Mouse (Mus musculus) stomach, postnatal 0 days (tissue): ENCODE measurements around the gene Cnga4. TPM values are rescaled to one million over a fixed set of nuclear protein-coding genes. Genes with fewer than 3 reads are reported as not detected.

Experiments used
- ATAC-seq: fragments of 200-750 bp; cut with Nextera tagmentation; 2 replicates; pipeline ENCODE4 v1.8.0; 2017; ENCODE audit not compliant: low FRiP score, low TSS enrichment
- DNase-seq: peaks from one replicate; pipeline ENCODE4 v3.0.0-alpha.2; 2016; ENCODE audit warnings: low spot score
- H3K27ac ChIP-seq: fragments of 300-500 bp; sonication (generic); replicated peaks from 2 replicates; pipeline ENCODE4 v1.5.1; 2014; ENCODE audit warnings: mild to moderate bottlenecking, control low read depth
- H3K27me3 ChIP-seq: fragments of 300-500 bp; sonication (generic); 2 replicates; pipeline ENCODE4 v1.6.1; 2014; ENCODE audit warnings: low read length; ENCODE audit not compliant: control insufficient read depth, insufficient read depth
- H3K36me3 ChIP-seq: fragments of 300-500 bp; sonication (generic); 2 replicates; pipeline ENCODE4 v1.6.1; 2014; ENCODE audit warnings: low read length, mixed read lengths; ENCODE audit not compliant: control insufficient read depth, insufficient read depth
- H3K4me1 ChIP-seq: fragments of 300-500 bp; sonication (generic); replicated peaks from 2 replicates; pipeline ENCODE4 v1.6.1; 2014; ENCODE audit warnings: antibody characterized with exemption; ENCODE audit not compliant: control insufficient read depth, insufficient read depth
- H3K4me2 ChIP-seq: fragments of 300-500 bp; sonication (generic); replicated peaks from 2 replicates; pipeline ENCODE4 v1.6.1; 2014; ENCODE audit warnings: low read depth, mild to moderate bottlenecking, control low read depth, moderate library complexity
- H3K4me3 ChIP-seq: fragments of 300-500 bp; sonication (generic); 2 replicates; pipeline ENCODE4 v1.5.1; 2014; ENCODE audit warnings: low read depth, low read length, control low read depth
- H3K9ac ChIP-seq: fragments of 300-500 bp; sonication (generic); 2 replicates; pipeline ENCODE4 v1.6.1; 2014; ENCODE audit warnings: mild to moderate bottlenecking, low read length, control low read depth, mixed read lengths
- H3K9me3 ChIP-seq: fragments of 300-500 bp; sonication (generic); 2 replicates; pipeline ENCODE4 v1.6.1; 2016; ENCODE audit warnings: low read length; ENCODE audit not compliant: control insufficient read depth
- CTCF ChIP-seq: IDR thresholded peaks from 2 replicates; pipeline ENCODE4 v1.5.1; 2016; ENCODE audit warnings: antibody characterized with exemption, low read depth, mild to moderate bottlenecking, moderate library complexity
- EP300 ChIP-seq: optimal IDR thresholded peaks from 2 replicates; pipeline ENCODE3; 2016; ENCODE audit warnings: antibody characterized with exemption
- WGBS: fragments of 180-500 bp; shearing (Covaris S2); extraction: QIAGEN DNeasy Blood & Tissue Kit; methylation state at CpG from one replicate; pipeline ENCODE4 v1.1.7; 2014; 5-methylcytosine and 5-hydroxymethylcytosine counted together
- polyA plus RNA-seq: library from polyadenylated mRNA; unstranded; fragments of >200 nt; fragmentation: Nextera tagmentation; extraction: Ambion mirVana; gene quantifications from 2 replicates; pipeline ENCODE4 v1.2.1, GENCODE M21; 2015

Cnga4 gene
- polyA plus RNA-seq, 1 experiment from 2014 or later, result not detected

GRCm38 (mm10) chr7:105390236-105390635 lies 14.1 kb upstream of the Cnga4 start:
- no peaks in the 10 kb centered on the region for H3K9me3 ChIP-seq
- H3K4me3 ChIP-seq, result no peak overlapping the region
- H3K4me1 ChIP-seq, result no peaks in the 10 kb centered on the region
- H3K9ac ChIP-seq, result no peak overlapping the region
- no peak overlapping the region for H3K27ac ChIP-seq
- TF ChIP-seq CTCF, result no peak
- no peak for TF ChIP-seq EP300
- ATAC-seq (no peak), DNase-seq (no peak)
- no peaks in the 10 kb centered on the region for H3K27me3 ChIP-seq
- H3K36me3 ChIP-seq, result peaks cover 18% of the 10 kb centered on the region; the same call in 1 of the 2 replicates
- 84% methylated on average over 2 of the region's 2 CpGs for WGBS
- H3K4me2 ChIP-seq, result no peak overlapping the region

GRCm38 (mm10) chr7:105394606-105395005 lies 9.8 kb upstream of the Cnga4 start:
- no peak for DNase-seq
- no peak overlapping the region for H3K4me2 ChIP-seq
- H3K4me3 ChIP-seq, result no peak overlapping the region
- H3K27me3 ChIP-seq, result no peaks in the 10 kb centered on the region
- H3K27ac ChIP-seq, result no peak overlapping the region
- H3K9ac ChIP-seq, result no peak overlapping the region
- no peaks in the 10 kb centered on the region; the same call in 1 of the 2 replicates for H3K36me3 ChIP-seq
- no peaks in the 10 kb centered on the region for H3K9me3 ChIP-seq
- no peaks in the 10 kb centered on the region for H3K4me1 ChIP-seq
- no peak for TF ChIP-seq CTCF
- TF ChIP-seq EP300, result no peak
- 42% methylated on average over 1 of the region's 1 CpGs for WGBS
- no peak for ATAC-seq

- ATAC-seq (no peak), DNase-seq (no peak)
- Histone ChIP-seq H3K27me3 (no peaks in the 10 kb centered on the region), H3K36me3 (no peaks in the 10 kb centered on the region), H3K9me3 (no peaks in the 10 kb centered on the region), H3K4me3 (no peak overlapping the region), H3K4me1 (no peaks in the 10 kb centered on the region), H3K9ac (no peak overlapping the region), H3K4me2 (no peak overlapping the region), H3K27ac (no peak overlapping the region)
- TF ChIP-seq EP300 (no peak), CTCF (no peak)
Observed at GRCm38 (mm10) chr7:105395131-105395820, 9.1 kb upstream of the Cnga4 start.

GRCm38 (mm10) chr7:105396126-105396525 lies 8.2 kb upstream of the Cnga4 start:
- H3K9ac ChIP-seq, result no peak overlapping the region
- H3K36me3 ChIP-seq, result no peaks in the 10 kb centered on the region
- no peak overlapping the region for H3K27ac ChIP-seq
- no peak overlapping the region for H3K4me2 ChIP-seq
- no peaks in the 10 kb centered on the region for H3K27me3 ChIP-seq
- no peaks in the 10 kb centered on the region for H3K9me3 ChIP-seq
- H3K4me3 ChIP-seq, result no peak overlapping the region
- TF ChIP-seq CTCF, result no peak
- TF ChIP-seq EP300, result no peak
- no peak for ATAC-seq
- no peak for DNase-seq
- H3K4me1 ChIP-seq, result no peaks in the 10 kb centered on the region

- DNase-seq (peak; percentile 51), ATAC-seq (no peak)
- no peaks in the 10 kb centered on the region for H3K9me3 ChIP-seq
- no peaks in the 10 kb centered on the region for H3K27me3 ChIP-seq
- H3K36me3 ChIP-seq, result no peaks in the 10 kb centered on the region
- under 1% methylated on average over 25 of the region's 25 CpGs for WGBS
- no peak for TF ChIP-seq CTCF
- TF ChIP-seq EP300, result no peak
- peak overlapping the region; percentile 85 for H3K27ac ChIP-seq
- peak overlapping the region; percentile 88 for H3K9ac ChIP-seq
- H3K4me1 ChIP-seq, result no peaks in the 10 kb centered on the region
- H3K4me3 ChIP-seq, result peak overlapping the region; percentile 80
- peak overlapping the region; percentile 66 for H3K4me2 ChIP-seq
Observed at GRCm38 (mm10) chr7:105399058-105399934, 5.1 kb upstream of the Cnga4 start.
